Mouse (Mus musculus) brain, adult 2 months (tissue): ENCODE measurements around the gene Gm47841.
A peak's percentile ranks its signal among the peaks of the same experiment; 100 is the strongest.

Experiments
- DNase-seq: peaks from one replicate; pipeline ENCODE4 v3.0.0; 2011; ENCODE audit warnings: low read depth, low spot score

The Gm47841 gene

GRCm38 (mm10) chr15:101075150-101075549 is 28.0 kb upstream of the Gm47841 start:
- DNase-seq, result no peak

- no peak for DNase-seq
Measured at GRCm38 (mm10) chr15:101074067-101074466, 26.9 kb upstream of the Gm47841 start.

GRCm38 (mm10) chr15:101072736-101073135 is 25.5 kb upstream of the Gm47841 start:
- DNase-seq, result no peak

DNA sequence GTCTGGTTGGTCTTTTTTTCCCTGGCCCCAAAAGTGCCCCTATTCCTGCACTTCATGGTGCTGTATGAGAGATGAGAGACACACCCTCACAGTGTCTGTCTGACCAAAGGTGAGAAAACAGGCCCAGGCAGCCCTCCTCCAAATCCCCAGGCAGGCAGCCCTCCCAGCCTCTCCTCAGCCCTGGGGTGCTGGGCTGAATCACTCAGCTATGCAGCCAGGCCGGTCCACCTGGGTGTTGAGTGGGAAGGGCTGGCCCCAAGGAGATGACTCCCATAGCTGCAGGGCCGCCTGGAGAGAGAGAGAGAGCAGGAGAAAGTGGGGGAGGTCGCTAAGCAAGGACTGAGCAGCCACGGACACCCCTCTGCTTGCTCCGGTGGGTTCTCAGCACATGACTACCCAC is 23.6 kb upstream of the Gm47841 start:
- DNase-seq, result no peak

GRCm38 (mm10) chr15:101069641-101070190 is 22.5 kb upstream of the Gm47841 start:
- DNase-seq, result no peak

- no peak for DNase-seq
Measured at GRCm38 (mm10) chr15:101068671-101069070, 21.5 kb upstream of the Gm47841 start.

- no peak for DNase-seq
Measured at GRCm38 (mm10) chr15:101068029-101068428, 20.8 kb upstream of the Gm47841 start.

DNA sequence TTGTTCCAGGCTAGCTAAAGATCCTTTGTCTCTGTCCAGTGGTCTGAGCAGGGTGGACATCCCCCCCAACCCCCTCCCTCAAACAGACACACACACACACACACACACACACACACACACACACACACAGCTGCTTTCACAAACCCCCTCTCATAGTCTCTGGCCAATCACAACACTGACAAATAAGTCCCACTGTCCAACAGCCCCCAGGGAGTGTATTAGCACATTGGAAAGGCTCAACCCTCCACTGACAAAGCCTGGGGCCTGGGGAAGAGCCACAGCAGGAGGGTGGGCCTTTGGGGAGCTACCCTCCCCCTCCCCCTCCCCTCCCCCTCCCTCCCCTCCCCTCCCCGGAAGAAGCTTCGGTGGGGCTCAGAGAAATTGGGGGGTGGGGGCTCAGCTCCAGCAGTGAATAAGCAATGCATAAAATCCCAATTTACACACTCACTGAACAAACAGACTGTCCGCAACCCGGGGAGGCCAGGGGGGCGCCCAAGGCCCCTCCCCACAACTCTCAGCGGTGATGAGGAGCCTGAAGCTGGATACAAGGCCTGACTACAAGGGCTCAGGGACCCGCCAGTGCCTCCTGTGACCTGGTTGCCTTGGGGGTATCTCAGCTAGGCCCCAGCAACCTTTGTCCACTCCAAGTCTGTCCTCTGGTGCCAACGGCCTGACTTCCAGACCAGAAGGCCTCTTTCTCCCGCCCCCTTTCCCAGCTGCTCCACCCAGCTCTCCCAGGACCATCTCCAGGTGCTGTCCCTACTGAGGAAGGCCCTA is 19.9 kb upstream of the Gm47841 start:
- no peak for DNase-seq

DNA sequence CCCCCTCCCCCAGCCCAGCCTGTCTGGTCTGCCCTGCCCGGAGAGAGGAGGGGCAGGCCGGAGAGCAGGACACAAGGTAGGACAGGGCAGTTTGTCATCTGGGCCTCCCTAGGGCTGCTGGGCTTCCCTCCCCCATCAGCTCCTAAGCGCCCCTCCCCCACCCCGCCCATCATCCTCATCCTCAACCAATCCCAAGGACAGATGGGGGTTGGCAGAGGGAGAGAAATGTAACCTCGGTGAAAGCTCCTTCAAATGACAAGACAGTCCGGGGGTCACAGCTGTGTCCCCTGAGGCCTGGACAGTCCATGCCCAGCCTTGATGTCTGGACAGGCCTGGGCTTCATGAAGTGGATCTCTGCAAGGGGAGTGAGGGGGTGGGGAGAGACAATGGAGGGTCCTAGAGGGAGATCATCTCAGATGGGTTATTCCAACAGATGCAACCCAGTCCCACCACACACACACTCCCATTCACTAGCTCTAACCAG is 19.2 kb upstream of the Gm47841 start:
- DNase-seq, result no peak

DNA sequence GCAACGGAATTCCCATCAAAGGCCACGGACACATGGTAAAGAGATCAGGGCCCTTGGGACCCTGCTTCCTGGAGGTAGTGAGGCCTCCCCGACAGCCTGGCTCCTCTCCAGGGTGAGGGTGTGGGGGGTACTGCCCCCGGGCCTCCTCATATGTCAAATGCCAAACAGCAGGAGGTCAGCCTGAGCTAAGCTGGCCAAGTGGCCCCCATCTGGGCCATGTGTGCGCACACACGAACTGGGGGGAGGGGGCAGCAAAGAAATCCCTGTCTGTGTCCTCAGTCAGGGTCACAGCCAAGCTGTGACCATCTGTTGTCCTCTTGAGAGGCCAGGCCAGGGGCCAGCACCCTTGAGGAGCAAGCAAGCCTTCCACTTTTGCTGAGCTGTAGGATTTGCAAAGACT is 17.9 kb upstream of the Gm47841 start:
- no peak for DNase-seq

- no peak for DNase-seq
Measured at GRCm38 (mm10) chr15:101060280-101060852, 13.2 kb upstream of the Gm47841 start.

DNA sequence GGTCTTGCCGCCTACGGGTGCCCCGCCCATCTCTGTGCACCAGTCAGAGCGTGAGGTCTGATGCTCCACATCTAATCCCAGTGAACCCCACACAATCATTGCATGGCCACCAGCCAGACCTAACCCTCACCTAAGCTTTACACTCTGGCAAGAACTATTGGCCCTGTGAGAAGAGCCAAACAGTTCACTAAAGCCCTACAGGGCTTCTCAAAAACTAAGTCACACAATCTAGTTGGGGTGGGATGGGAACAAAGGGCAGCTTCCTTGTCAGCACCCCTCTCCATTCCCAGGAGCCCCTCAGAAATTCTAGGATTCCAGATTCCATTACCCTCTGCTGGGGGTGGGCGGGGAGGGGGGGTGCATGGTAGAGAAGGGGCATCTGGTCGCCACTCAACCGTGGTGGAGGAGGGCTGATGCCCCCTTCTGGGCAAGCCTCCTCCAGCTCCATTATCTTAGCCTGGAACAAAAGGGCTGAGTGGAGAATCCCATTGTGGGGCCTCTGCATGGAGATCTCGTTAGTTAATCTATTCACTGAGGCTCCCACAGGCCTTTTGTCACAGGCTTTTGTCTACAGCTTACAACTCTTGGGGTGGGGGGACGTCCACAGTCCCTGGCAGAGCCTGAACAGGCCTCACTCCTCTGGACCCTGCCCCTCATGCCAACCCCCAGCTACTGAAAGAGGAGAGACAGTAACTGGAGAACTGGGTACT is 12.5 kb upstream of the Gm47841 start:
- DNase-seq, result no peak

GRCm38 (mm10) chr15:101056225-101056624 is 9.0 kb upstream of the Gm47841 start:
- peak; percentile 78 for DNase-seq

DNA sequence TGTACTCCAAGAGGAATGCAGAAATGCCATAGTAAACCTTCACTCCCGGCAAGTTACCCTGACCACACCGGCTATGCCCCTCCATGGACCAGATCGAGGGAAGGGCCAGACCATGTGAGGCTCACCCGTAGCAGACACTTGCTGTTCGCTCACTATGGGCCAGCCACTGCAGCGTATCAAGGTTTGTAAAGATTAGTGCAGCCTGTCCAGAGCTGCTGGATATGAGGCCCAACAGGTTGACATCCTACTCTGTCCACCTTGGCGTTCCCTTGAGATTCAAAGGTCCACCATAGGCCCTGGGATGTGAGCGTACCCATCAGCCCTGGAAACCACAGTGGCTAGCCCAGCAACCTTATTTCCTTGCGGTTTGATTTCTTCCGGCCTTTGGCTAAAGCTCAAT is 7.3 kb upstream of the Gm47841 start:
- DNase-seq, result no peak

GRCm38 (mm10) chr15:101053832-101054459 is 6.7 kb upstream of the Gm47841 start:
- DNase-seq, result no peak

- DNase-seq, result no peak
Measured at GRCm38 (mm10) chr15:101052560-101053501, 5.6 kb upstream of the Gm47841 start.

- DNase-seq, result no peak
Measured at GRCm38 (mm10) chr15:101051869-101052268, 4.7 kb upstream of the Gm47841 start.

GRCm38 (mm10) chr15:101048338-101048896 is 1.2 kb upstream of the Gm47841 start:
- DNase-seq, result no peak

DNA sequence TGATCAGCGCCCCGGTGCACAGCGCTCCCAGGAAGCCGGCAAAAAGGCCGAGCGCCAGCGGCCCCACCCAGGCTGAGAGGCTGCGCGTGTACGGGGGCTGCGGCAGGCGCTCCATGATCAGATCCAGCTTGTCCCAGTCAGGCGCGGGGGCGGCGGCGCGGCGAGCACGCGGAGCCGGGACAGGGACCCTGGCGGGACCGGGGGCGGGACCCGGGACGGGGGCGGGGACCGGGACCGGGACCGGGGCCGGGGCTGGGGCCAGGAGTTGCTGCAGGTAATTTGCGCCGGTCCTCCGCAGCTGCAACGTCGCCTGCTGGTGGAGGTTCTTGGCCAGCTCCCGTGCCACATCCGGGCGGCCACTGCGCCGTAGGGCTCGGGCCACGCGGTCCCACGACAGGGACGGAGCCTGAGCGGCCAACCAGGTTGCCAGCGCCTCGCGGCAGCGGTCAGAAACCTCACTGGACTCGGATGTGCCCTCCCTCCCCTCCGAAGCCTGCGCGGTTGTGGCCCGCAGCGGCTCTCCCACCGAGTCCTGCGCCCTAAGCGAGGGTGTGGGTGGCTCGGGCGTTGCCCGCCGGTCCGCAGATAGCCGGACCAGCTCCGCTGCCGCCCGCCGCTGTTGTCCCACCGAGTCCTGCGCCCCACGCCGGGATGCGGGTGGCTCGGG is 537 bp downstream of the Gm47841 start:
- DNase-seq, result peak; percentile 53

- DNase-seq, result no peak
Measured at GRCm38 (mm10) chr15:101046039-101046526, 1.1 kb downstream of the Gm47841 start.
